Mouse (Mus musculus): Measurements from ENCODE around the gene Olfr1418. TPM values are rescaled to one million over a fixed set of nuclear protein-coding genes. Genes with fewer than 3 reads are reported as not detected.

The Olfr1418 gene
- polyA plus RNA-seq, 1 experiment = not detected

DNA sequence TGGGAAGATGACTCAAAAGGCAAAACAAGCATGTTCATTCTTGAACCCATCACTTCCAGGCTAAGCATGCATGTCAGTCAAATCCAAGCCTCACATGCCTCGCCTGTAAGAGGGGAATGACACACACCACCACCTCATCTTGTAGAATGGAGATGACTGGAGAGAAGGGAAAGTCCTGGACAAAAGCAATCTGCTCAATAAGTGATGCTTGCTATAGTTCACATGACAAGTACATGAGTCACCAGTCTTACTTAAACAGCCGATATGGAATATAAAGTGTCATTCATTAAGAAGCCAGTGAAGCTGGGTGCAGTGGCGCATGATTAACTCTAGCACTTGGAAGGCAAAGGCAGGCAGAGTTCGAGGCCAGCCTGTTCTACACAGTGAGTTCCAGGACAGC is 47.7 kb downstream of the Olfr1418 start:
- peak overlapping the region; percentile 60; the same call in 1 of the 2 replicates for H3K27ac ChIP-seq (ENCODE audit: insufficient read depth, low read length)
- TF ChIP-seq POLR2A (IDR thresholded peaks at IDR 0.05; ENCODE audit: low read depth, low read length) (no peak), CTCF (IDR thresholded peaks at IDR 0.05; ENCODE audit: borderline replicate concordance, insufficient read depth, low read length) (no peak)

DNA sequence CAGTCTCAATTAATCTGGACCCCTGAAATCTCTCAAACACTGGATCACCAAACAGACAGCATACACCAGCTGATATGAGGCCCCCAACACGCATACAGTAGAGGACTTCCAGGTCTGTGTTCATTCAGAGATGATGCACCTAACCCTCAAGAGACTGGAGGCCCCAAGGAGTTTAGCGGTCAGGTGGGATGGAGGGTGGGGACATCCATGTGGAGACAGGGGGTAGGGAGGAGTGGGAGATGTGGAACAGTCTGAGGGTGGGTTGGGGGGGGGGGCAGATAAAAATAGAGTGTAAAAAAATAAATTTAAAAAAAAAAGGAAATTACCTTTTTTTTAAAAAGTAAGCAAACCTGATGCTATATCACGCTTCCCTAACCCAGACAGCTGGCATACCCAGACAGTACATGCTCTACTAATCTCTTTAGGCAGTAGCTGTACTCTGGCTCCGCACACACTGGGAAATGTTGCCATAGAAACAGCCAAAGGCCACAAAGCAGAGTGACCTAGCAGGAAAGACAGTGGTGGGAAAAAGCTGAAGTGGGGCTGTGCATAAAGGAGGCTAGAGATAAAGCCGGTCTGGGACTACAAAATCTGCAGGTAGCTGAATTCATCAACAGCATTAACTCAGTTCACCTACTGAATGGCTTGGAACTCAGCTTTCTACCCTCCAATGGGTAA is 49.0 kb downstream of the Olfr1418 start:
- Histone ChIP-seq H3K27ac (ENCODE audit: insufficient read depth, low read length) (no peak overlapping the region), H3K4me3 (ENCODE audit: insufficient read depth, low read length) (no peak overlapping the region)
- TF ChIP-seq POLR2A (IDR thresholded peaks at IDR 0.05; ENCODE audit: low read depth, low read length) (no peak), CTCF (IDR thresholded peaks at IDR 0.05; ENCODE audit: borderline replicate concordance, insufficient read depth, low read length) (no peak)

More for the DNA sequence above, 47.7 kb downstream of the Olfr1418 start:
- Histone ChIP-seq H3K4me3 (ENCODE audit: insufficient read depth, low read length) (no peak overlapping the region), H3K4me1 (ENCODE audit: control insufficient read depth, insufficient read depth, low read length) (peaks cover 23% of the 10 kb centered on the region)

DNA sequence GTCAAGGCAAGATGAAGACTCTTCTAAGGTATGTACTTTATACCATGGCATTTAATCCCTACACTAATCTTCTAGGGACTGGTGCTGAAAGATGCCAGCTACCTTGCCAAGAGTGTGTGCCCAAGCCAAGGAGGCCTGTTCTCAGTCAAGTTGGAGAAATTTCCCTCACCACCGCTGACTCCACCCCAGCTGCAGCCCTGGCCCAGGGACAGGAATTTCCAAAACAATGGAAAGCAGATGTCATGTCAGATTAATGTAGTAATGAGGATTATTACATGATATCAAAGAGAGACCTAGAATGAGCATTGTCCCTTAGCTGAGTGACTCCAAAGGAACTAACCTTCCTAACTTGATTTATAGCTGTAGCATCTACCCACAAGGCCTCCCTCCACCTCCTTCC is 50.0 kb downstream of the Olfr1418 start:
- no peak overlapping the region for H3K4me3 ChIP-seq (ENCODE audit: insufficient read depth, low read length)
- peaks cover 23% of the 10 kb centered on the region for H3K4me1 ChIP-seq (ENCODE audit: control insufficient read depth, insufficient read depth, low read length)
- TF ChIP-seq CTCF (IDR thresholded peaks at IDR 0.05; ENCODE audit: borderline replicate concordance, insufficient read depth, low read length) = no peak
- TF ChIP-seq POLR2A (IDR thresholded peaks at IDR 0.05; ENCODE audit: low read depth, low read length) = no peak
- H3K27ac ChIP-seq (ENCODE audit: insufficient read depth, low read length) = peak overlapping the region; percentile 83; the same call in 1 of the 2 replicates

More for the DNA sequence above, 49.0 kb downstream of the Olfr1418 start:
- peaks cover 23% of the 10 kb centered on the region for H3K4me1 ChIP-seq (ENCODE audit: control insufficient read depth, insufficient read depth, low read length)

DNA sequence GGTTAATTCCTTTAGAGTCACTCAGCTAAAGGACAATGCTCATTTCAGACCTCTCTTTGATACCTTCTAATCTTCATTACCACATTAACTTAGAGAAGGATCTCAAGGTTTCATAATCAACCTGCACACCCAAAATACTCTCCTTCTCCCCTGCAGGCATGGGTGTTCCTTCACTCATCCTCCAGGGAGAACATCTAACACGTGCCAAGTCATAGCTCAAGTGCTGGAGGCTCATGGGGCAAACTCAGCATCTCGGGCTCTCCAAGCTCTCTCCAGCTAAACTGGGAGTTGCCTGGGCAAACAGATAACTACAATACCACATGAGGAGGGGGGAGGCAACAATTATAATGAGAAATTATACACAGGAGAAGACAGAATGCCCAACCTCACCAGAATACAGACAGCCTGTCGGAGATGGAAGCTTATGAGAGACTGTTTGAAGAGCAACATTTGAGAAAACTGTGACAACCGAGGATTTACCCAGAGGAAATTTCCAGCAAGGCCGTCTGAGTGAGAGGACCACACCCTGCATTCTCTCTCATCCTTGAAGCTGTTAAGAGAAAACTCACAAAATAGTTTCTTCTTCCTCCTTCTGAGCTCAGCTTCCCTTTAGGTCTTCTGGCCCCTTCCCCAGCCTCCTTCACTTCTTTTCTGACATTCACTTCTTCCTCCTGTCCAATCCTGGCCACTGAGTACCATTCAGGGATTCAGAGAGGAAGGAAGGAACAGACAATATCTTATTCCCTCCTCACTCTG is 50.7 kb downstream of the Olfr1418 start:
- no peak overlapping the region for H3K4me3 ChIP-seq (ENCODE audit: insufficient read depth, low read length)
- peaks cover 23% of the 10 kb centered on the region for H3K4me1 ChIP-seq (ENCODE audit: control insufficient read depth, insufficient read depth, low read length)
- TF ChIP-seq CTCF (IDR thresholded peaks at IDR 0.05; ENCODE audit: borderline replicate concordance, insufficient read depth, low read length) (no peak), POLR2A (IDR thresholded peaks at IDR 0.05; ENCODE audit: low read depth, low read length) (no peak)
- H3K27ac ChIP-seq (ENCODE audit: insufficient read depth, low read length) = peak overlapping the region; percentile 83

DNA sequence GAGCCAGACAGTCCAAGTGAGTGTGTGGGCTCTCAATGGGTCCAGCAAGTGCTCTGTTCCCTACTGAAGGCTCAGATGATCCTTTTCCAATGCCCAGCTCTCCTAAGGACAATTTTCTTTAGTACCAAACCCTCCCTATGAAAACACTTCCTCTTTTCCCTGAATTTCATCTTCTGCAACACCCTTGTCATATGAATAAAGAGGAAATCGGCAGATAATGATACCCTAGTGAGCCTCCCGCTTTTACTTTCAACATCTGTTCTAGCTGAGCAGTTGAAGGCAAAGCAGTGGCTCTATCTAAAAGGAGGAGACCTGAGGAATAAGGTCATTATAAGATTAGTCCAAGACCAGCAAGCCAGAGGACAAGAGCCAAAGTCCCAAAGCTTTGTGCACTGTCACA is 52.4 kb downstream of the Olfr1418 start:
- H3K27ac ChIP-seq (ENCODE audit: insufficient read depth, low read length) = no peak overlapping the region
- no peak overlapping the region for H3K4me3 ChIP-seq (ENCODE audit: insufficient read depth, low read length)
- TF ChIP-seq CTCF (IDR thresholded peaks at IDR 0.05; ENCODE audit: borderline replicate concordance, insufficient read depth, low read length) (no peak), POLR2A (IDR thresholded peaks at IDR 0.05; ENCODE audit: low read depth, low read length) (no peak)
- H3K4me1 ChIP-seq (ENCODE audit: control insufficient read depth, insufficient read depth, low read length) = peaks cover 18% of the 10 kb centered on the region

DNA sequence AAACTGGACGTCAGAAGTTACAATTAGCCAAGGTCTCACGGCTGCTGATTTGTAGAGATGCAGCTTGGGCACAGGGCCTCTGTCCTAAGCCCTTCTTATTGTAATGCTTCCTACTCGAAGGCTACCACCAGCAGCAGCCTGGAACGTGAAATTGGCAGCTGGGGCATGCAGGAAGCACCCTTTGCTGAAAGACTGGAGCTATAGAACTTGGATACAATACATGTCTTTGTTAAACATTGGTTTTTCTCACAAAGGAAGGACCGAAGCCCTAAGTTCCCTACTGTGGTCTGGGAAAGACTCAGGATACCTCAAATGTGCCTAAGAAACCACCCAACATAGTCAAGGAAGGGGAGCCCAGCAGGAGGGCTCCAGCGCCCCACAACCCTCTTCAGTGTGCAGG is 53.0 kb downstream of the Olfr1418 start:
- Histone ChIP-seq H3K4me3 (ENCODE audit: insufficient read depth, low read length) (no peak overlapping the region), H3K27ac (ENCODE audit: insufficient read depth, low read length) (no peak overlapping the region), H3K4me1 (ENCODE audit: control insufficient read depth, insufficient read depth, low read length) (peaks cover 16% of the 10 kb centered on the region)
- TF ChIP-seq CTCF (IDR thresholded peaks at IDR 0.05; ENCODE audit: borderline replicate concordance, insufficient read depth, low read length) (no peak), POLR2A (IDR thresholded peaks at IDR 0.05; ENCODE audit: low read depth, low read length) (no peak)

DNA sequence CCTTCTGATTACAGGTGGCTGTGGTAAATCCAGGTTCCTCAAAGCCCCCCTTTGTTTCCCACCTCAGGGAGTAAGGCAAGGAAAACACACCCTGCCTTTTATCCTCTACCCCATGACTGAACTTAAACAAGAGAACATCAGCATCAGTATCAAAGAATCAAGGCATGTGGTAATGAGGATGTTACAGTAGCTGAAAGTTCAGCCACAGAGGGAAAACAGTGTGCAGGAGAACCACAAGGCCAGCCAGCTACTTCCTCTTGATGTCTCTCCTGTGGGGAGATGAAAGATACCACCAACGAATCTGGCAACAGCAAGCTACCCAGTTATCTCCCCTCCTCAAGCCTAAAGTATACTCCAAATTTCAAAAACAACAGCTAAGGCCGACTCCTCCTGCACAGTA is 53.6 kb downstream of the Olfr1418 start:
- Histone ChIP-seq H3K4me1 (ENCODE audit: control insufficient read depth, insufficient read depth, low read length) (peaks cover 15% of the 10 kb centered on the region), H3K4me3 (ENCODE audit: insufficient read depth, low read length) (no peak overlapping the region)
- no peak for TF ChIP-seq CTCF (IDR thresholded peaks at IDR 0.05; ENCODE audit: borderline replicate concordance, insufficient read depth, low read length)
- no peak for TF ChIP-seq POLR2A (IDR thresholded peaks at IDR 0.05; ENCODE audit: low read depth, low read length)

DNA sequence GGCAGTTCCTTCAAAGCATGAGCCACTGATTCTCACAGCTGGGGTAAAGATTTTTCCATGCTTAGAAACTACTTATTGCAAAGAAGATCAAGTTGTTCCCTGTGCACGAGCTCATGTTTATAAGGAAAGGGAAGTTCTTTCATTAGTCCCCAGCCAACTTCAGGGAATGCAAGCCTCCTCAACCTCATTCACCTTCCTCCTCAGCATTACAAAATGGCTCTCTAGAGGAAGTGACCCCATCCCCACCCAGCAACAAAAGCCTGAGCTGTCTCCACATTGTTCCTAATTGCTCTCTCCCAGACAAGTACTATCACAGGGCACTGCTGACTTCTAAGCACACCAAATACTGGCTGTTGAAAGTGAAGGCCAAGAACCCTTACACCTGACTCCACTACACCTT is 56.4 kb downstream of the Olfr1418 start:
- Histone ChIP-seq H3K4me1 (ENCODE audit: control insufficient read depth, insufficient read depth, low read length) (peaks cover 3% of the 10 kb centered on the region; the same call in 1 of the 2 replicates), H3K27ac (ENCODE audit: insufficient read depth, low read length) (no peak overlapping the region), H3K4me3 (ENCODE audit: insufficient read depth, low read length) (no peak overlapping the region)
- TF ChIP-seq CTCF (IDR thresholded peaks at IDR 0.05; ENCODE audit: borderline replicate concordance, insufficient read depth, low read length) (no peak), POLR2A (IDR thresholded peaks at IDR 0.05; ENCODE audit: low read depth, low read length) (no peak)

More for the DNA sequence above, 53.6 kb downstream of the Olfr1418 start:
- no peak overlapping the region for H3K27ac ChIP-seq (ENCODE audit: insufficient read depth, low read length)

Other genes starting within 250 kb of the Olfr1418 start
- gene Ms4a2, start 237.3 kb downstream of the Olfr1418 start, polyA plus RNA-seq (2011; ENCODE audit: insufficient read length, low read depth, missing spikeins) = not detected in 2 replicates
- gene Ms4a3, start 220.2 kb downstream of the Olfr1418 start, polyA plus RNA-seq (2011; ENCODE audit: insufficient read length, low read depth, missing spikeins) = not detected in 2 replicates
- not detected in 2 replicates for gene Oosp2, start 200.5 kb downstream of the Olfr1418 start, polyA plus RNA-seq (2011; ENCODE audit: insufficient read length, low read depth, missing spikeins)
- not detected in 2 replicates for gene Oosp1, start 169.9 kb downstream of the Olfr1418 start, polyA plus RNA-seq (2011; ENCODE audit: insufficient read length, low read depth, missing spikeins)
- not detected in 2 replicates for gene Oosp3, start 164.0 kb downstream of the Olfr1418 start, polyA plus RNA-seq (2011; ENCODE audit: insufficient read length, low read depth, missing spikeins)
- not detected in 2 replicates for gene Gif, start 113.5 kb downstream of the Olfr1418 start, polyA plus RNA-seq (2011; ENCODE audit: insufficient read length, low read depth, missing spikeins)
- 29.2 and 34.4 TPM in 2 replicates for gene Mrpl16, start 90.7 kb downstream of the Olfr1418 start, polyA plus RNA-seq (2011; ENCODE audit: insufficient read length, low read depth, missing spikeins)
- gene Stx3, start 41.7 kb downstream of the Olfr1418 start, polyA plus RNA-seq (2011; ENCODE audit: insufficient read length, low read depth, missing spikeins) = 10.4 and 14.8 TPM in 2 replicates
- not detected in 2 replicates for gene Olfr1417, start 21.8 kb downstream of the Olfr1418 start, polyA plus RNA-seq (2011; ENCODE audit: insufficient read length, low read depth, missing spikeins)
- not detected in 2 replicates for gene Olfr1419, start 14.0 kb upstream of the Olfr1418 start, polyA plus RNA-seq (2011; ENCODE audit: insufficient read length, low read depth, missing spikeins)
- gene Olfr1420, start 25.5 kb upstream of the Olfr1418 start, polyA plus RNA-seq (2011; ENCODE audit: insufficient read length, low read depth, missing spikeins) = not detected in 2 replicates
- gene Patl1, start 51.3 kb upstream of the Olfr1418 start, polyA plus RNA-seq (2011; ENCODE audit: insufficient read length, low read depth, missing spikeins) = 23.5 and 26.1 TPM in 2 replicates
- gene Osbp, start 104.9 kb upstream of the Olfr1418 start, polyA plus RNA-seq (2011; ENCODE audit: insufficient read length, low read depth, missing spikeins) = 49.4 and 54.4 TPM in 2 replicates
- gene Olfr1423, start 180.3 kb upstream of the Olfr1418 start, polyA plus RNA-seq (2011; ENCODE audit: insufficient read length, low read depth, missing spikeins) = not detected in 2 replicates
- not detected in 2 replicates for gene Olfr1424, start 201.6 kb upstream of the Olfr1418 start, polyA plus RNA-seq (2011; ENCODE audit: insufficient read length, low read depth, missing spikeins)
- not detected in 2 replicates for gene Olfr1425, start 216.7 kb upstream of the Olfr1418 start, polyA plus RNA-seq (2011; ENCODE audit: insufficient read length, low read depth, missing spikeins)
- not detected in 2 replicates for gene Olfr1426, start 230.9 kb upstream of the Olfr1418 start, polyA plus RNA-seq (2011; ENCODE audit: insufficient read length, low read depth, missing spikeins)
- not detected in 2 replicates for gene Olfr1427, start 242.3 kb upstream of the Olfr1418 start, polyA plus RNA-seq (2011; ENCODE audit: insufficient read length, low read depth, missing spikeins)